Mouse (Mus musculus): ENCODE measurements around the gene Smarcd3. TPM values are rescaled to one million over a fixed set of nuclear protein-coding genes. Genes with fewer than 3 reads are reported as not detected.

Smarcd3 gene
- total and polyA plus RNA-seq, 3 experiments = 1.3 to 2.2 TPM; not detected in 1

GRCm38 (mm10) chr5:24598570-24599006 is 25.6 kb downstream of the Smarcd3 start:
- H3K4me3 ChIP-seq (replicated peaks in 1 of 3; ENCODE audit: low read depth in 2 of 3, low read length in 2 of 3, poor library complexity in 1 of 3) = peak overlapping the region in 2 of 3 experiments; percentile 30 to 51
- dilution Hi-C loops (cut with MboI; ENCODE audit: extremely low pct_ligation_motif_present, extremely low pct_unique_long_range_greater_than_20kb, low sequenced_read_pairs) (no loop called here), in situ Hi-C loops (cut with MboI; ENCODE audit: low pct_ligation_motif_present, low pct_unique_long_range_greater_than_20kb, low sequenced_read_pairs) (no loop called here)

GRCm38 (mm10) chr5:24597901-24598569 is 26.2 kb downstream of the Smarcd3 start:
- H3K9me3 ChIP-seq (replicated peaks; ENCODE audit: low read length) = peaks cover 3% of the 10 kb centered on the region
- peak overlapping the region; percentile 91 for H3K4me2 ChIP-seq (ENCODE audit: insufficient read depth, low read depth, poor library complexity, severe bottlenecking)
- peaks cover 46% of the 10 kb centered on the region for H3K27me3 ChIP-seq (replicated peaks)
- in situ Hi-C loops (cut with MboI; ENCODE audit: low pct_ligation_motif_present, low pct_unique_long_range_greater_than_20kb, low sequenced_read_pairs) (no loop called here), dilution Hi-C loops (cut with MboI; ENCODE audit: extremely low pct_ligation_motif_present, extremely low pct_unique_long_range_greater_than_20kb, low sequenced_read_pairs) (no loop called here)
- DNase-seq (ENCODE audit: extremely low read depth) = no peak
- no peak overlapping the region for H3K27ac ChIP-seq (ENCODE audit: insufficient read depth, low read depth)
- TF ChIP-seq UBTF (IDR thresholded peaks at IDR 0.05; ENCODE audit: low read depth, low read length) (no peak), PAX5 (IDR thresholded peaks at IDR 0.05; ENCODE audit: low read length) (no peak), ZMIZ1 (IDR thresholded peaks at IDR 0.05; ENCODE audit: low read depth, low read length) (no peak), BHLHE40 (IDR thresholded peaks at IDR 0.05; ENCODE audit: low read depth, low read length) (no peak), MAFK (IDR thresholded peaks at IDR 0.05; ENCODE audit: insufficient replicate concordance, low read length) (no peak), MAX (IDR thresholded peaks at IDR 0.05; ENCODE audit: low read length) (no peak), CHD2 (IDR thresholded peaks at IDR 0.05; ENCODE audit: low read length) (no peak), ELF1 (IDR thresholded peaks at IDR 0.05; ENCODE audit: low read depth, low read length) (no peak), KAT2A (IDR thresholded peaks at IDR 0.05; ENCODE audit: insufficient replicate concordance, low read length) (no peak), E2F4 (IDR thresholded peaks at IDR 0.05; ENCODE audit: insufficient replicate concordance, low read depth, low read length) (no peak), NRF1 (IDR thresholded peaks at IDR 0.05; ENCODE audit: low read depth, low read length) (no peak), POLR2A (IDR thresholded peaks at IDR 0.05; ENCODE audit: low read depth, low read length) (no peak)
- peak overlapping the region in 2 of 3 experiments; percentile 30 to 51 for H3K4me3 ChIP-seq (replicated peaks in 1 of 3; ENCODE audit: low read depth in 2 of 3, low read length in 2 of 3, poor library complexity in 1 of 3)
- peaks cover 7 to 20% of the 10 kb centered on the region in 2 experiments; a peak in 3 of 4 replicates for H3K4me1 ChIP-seq (ENCODE audit: control insufficient read depth in 1 of 2, insufficient read depth in 2 of 2)
- H3K9ac ChIP-seq (ENCODE audit: insufficient read depth, low read depth) = no peak overlapping the region
- peaks cover 21 to 35% of the 10 kb centered on the region in 2 experiments for H3K36me3 ChIP-seq (replicated peaks in 1 of 2; ENCODE audit: control insufficient read depth in 1 of 2, insufficient read depth in 1 of 2, low read length in 1 of 2)
- H3K79me2 ChIP-seq (replicated peaks; ENCODE audit: control insufficient read depth, extremely low read depth, insufficient read depth, poor library complexity, severe bottlenecking) = no peaks in the 10 kb centered on the region

More at GRCm38 (mm10) chr5:24598570-24599006, 25.6 kb downstream of the Smarcd3 start:
- Histone ChIP-seq H3K36me3 (replicated peaks in 1 of 2; ENCODE audit: control insufficient read depth in 1 of 2, insufficient read depth in 1 of 2, low read length in 1 of 2) (peaks cover 15 to 30% of the 10 kb centered on the region in 2 experiments), H3K27ac (ENCODE audit: insufficient read depth, low read depth) (no peak overlapping the region), H3K4me1 (ENCODE audit: control insufficient read depth in 1 of 2, insufficient read depth in 2 of 2) (peaks cover 7 to 20% of the 10 kb centered on the region in 2 experiments; a peak in 3 of 4 replicates), H3K27me3 (replicated peaks) (peaks cover 52% of the 10 kb centered on the region), H3K79me2 (replicated peaks; ENCODE audit: control insufficient read depth, extremely low read depth, insufficient read depth, poor library complexity, severe bottlenecking) (no peaks in the 10 kb centered on the region), H3K9ac (ENCODE audit: insufficient read depth, low read depth) (no peak overlapping the region), H3K4me2 (ENCODE audit: insufficient read depth, low read depth, poor library complexity, severe bottlenecking) (peak overlapping the region; percentile 91), H3K9me3 (replicated peaks; ENCODE audit: low read length) (peaks cover 3% of the 10 kb centered on the region)
- DNase-seq (ENCODE audit: extremely low read depth) = peak; percentile 27
- TF ChIP-seq NELFE (IDR thresholded peaks at IDR 0.05; ENCODE audit: low read depth, low read length) (no peak), ETS1 (conservative IDR thresholded peaks at IDR 0.05; ENCODE audit: low read depth, low read length) (no peak), ZKSCAN1 (IDR thresholded peaks at IDR 0.05; ENCODE audit: borderline replicate concordance, low read depth, low read length) (no peak), KAT2A (IDR thresholded peaks at IDR 0.05; ENCODE audit: insufficient replicate concordance, low read length) (no peak), NRF1 (IDR thresholded peaks at IDR 0.05; ENCODE audit: low read depth, low read length) (no peak), PAX5 (IDR thresholded peaks at IDR 0.05; ENCODE audit: low read length) (no peak), USF2 (conservative IDR thresholded peaks at IDR 0.05; ENCODE audit: low read depth, low read length) (no peak), IRF4 (IDR thresholded peaks at IDR 0.05; ENCODE audit: low read depth, low read length) (0 out of 2 replicates have a peak, but pooled peaks have one; percentile 26), ZC3H11A (IDR thresholded peaks at IDR 0.05; ENCODE audit: low read depth, low read length) (no peak), CTCF (conservative IDR thresholded peaks at IDR 0.05 in 1 of 2, IDR thresholded peaks at IDR 0.05 in 1 of 2; ENCODE audit: low read depth in 2 of 2, low read length in 2 of 2) (peak in 1 of 2 experiments; percentile 69; a peak in 2 of 4 replicates), MAFK (IDR thresholded peaks at IDR 0.05; ENCODE audit: insufficient replicate concordance, low read length) (no peak), BHLHE40 (IDR thresholded peaks at IDR 0.05; ENCODE audit: low read depth, low read length) (peak; percentile 20; the same call in 1 of the 2 replicates), ELF1 (IDR thresholded peaks at IDR 0.05; ENCODE audit: low read depth, low read length) (0 out of 2 replicates have a peak, but pooled peaks have one; percentile 23), SIN3A (IDR thresholded peaks at IDR 0.05; ENCODE audit: low read length) (no peak), SMC3 (IDR thresholded peaks at IDR 0.05; ENCODE audit: low read depth, low read length) (peak; percentile 34), POLR2A (IDR thresholded peaks at IDR 0.05; ENCODE audit: low read depth, low read length) (no peak), RCOR1 (conservative IDR thresholded peaks at IDR 0.05; ENCODE audit: low read depth, low read length) (no peak), JUND (conservative IDR thresholded peaks at IDR 0.05; ENCODE audit: low read depth, low read length) (no peak)
